Mouse (Mus musculus) macrophage (primary cell): Measurements from ENCODE around the gene Ppp1r3e. TPM values are rescaled to one million over a fixed set of nuclear protein-coding genes. Genes with fewer than 3 reads are reported as not detected.

Experiments used
- H3K27ac ChIP-seq: fragments of 350-480 bp; formaldehyde crosslinking; 2 replicates; pipeline ENCODE4 v1.9.0; 2021
- H3K36me3 ChIP-seq: fragments of 350-480 bp; formaldehyde crosslinking; 2 replicates; pipeline ENCODE4 v1.9.0; 2021; ENCODE audit errors: inconsistent target
- H3K4me3 ChIP-seq: fragments of 350-480 bp; formaldehyde crosslinking; 2 replicates; pipeline ENCODE4 v1.9.0; 2021; ENCODE audit errors: inconsistent target
- H3K79me2 ChIP-seq: fragments of 350-480 bp; formaldehyde crosslinking; 2 replicates; pipeline ENCODE4 v1.9.0; 2021; ENCODE audit errors: inconsistent target
- WGBS: methylation state at CpG from one replicate; pipeline ENCODE4 v1.1.7; 2026; ENCODE audit warnings: inconsistent platforms; ENCODE audit not compliant: missing documents; 5-methylcytosine and 5-hydroxymethylcytosine counted together
- polyA plus RNA-seq: library from polyadenylated mRNA; stranded (reverse); fragments of 250-400 nt; gene quantifications from 3 replicates; pipeline ENCODE4 v1.2.4, GENCODE M21; 2018; ENCODE audit warnings: inconsistent platforms
- total RNA-seq, 78 experiments: library from RNA; depleted of rRNA; stranded (reverse); fragments of 250-400 nt; gene quantifications; 1 replicate in 9 of 78; 2 replicates in 24 of 78; 3 replicates in 43 of 78; 4 replicates in 2 of 78; pipeline ENCODE4 v1.2.4; 2018; ENCODE audit warnings: inconsistent platforms in 56 of 78

Ppp1r3e gene
- 10 to 100 TPM in 12 of 26 experiments, 1 to 10 TPM in 14; 2.9 to 25.7 (median 7.7) TPM for total RNA-seq (2018; cell fraction: chromatin; rRNA removed)
- total RNA-seq (2018; cell fraction: cytosol; rRNA removed) = 10 to 100 TPM in 25 of 26 experiments, 1 to 10 TPM in 1; 9.6 to 26.5 (median 15.9) TPM
- 10 to 100 TPM in 19 of 26 experiments, 1 to 10 TPM in 7; 7.2 to 45.8 (median 12.8) TPM for total RNA-seq (2018; cell fraction: nucleus; rRNA removed)
- polyA plus RNA-seq = 9.4 to 27.5 TPM (median 11.3 TPM) in 3 replicates

- Histone ChIP-seq H3K4me3 (peak within 1 kb of the TSS; percentile 60), H3K27ac (no peak within 1 kb of the TSS), H3K79me2 (no peaks in the 10 kb centered on the region), H3K36me3 (no peaks in the 10 kb centered on the region)
- 1% methylated on average over 35 of the region's 61 CpGs for WGBS
Measured at GRCm38 (mm10) chr14:54877048-54877715, at the start of gene Ppp1r3e. Gene Ppp1r3e (minus strand): TSS chr14:54877550.

GRCm38 (mm10) chr14:54926401-54927158 is 49.2 kb upstream of the Ppp1r3e start:
- no peak overlapping the region for H3K27ac ChIP-seq
- H3K79me2 ChIP-seq = no peaks in the 10 kb centered on the region
- 4% methylated on average over 57 of the region's 58 CpGs for WGBS
- no peak overlapping the region for H3K4me3 ChIP-seq
- no peaks in the 10 kb centered on the region for H3K36me3 ChIP-seq

- no peak within 1 kb of the TSS for H3K4me3 ChIP-seq
- H3K27ac ChIP-seq = no peak within 1 kb of the TSS
- H3K36me3 ChIP-seq = no peaks in the 10 kb centered on the region
- no peaks in the 10 kb centered on the region for H3K79me2 ChIP-seq
- WGBS = 17% methylated on average over 51 of the region's 57 CpGs
Measured at GRCm38 (mm10) chr14:54925349-54926342, 48.3 kb upstream of the Ppp1r3e start, which contains the start of gene Efs. Gene Efs (minus strand): TSS chr14:54926126.

- Histone ChIP-seq H3K4me3 (no peak overlapping the region), H3K27ac (no peak overlapping the region), H3K79me2 (no peaks in the 10 kb centered on the region), H3K36me3 (no peaks in the 10 kb centered on the region)
- WGBS = 92% methylated on average over 5 of the region's 7 CpGs
Measured at GRCm38 (mm10) chr14:54924641-54925348, 47.4 kb upstream of the Ppp1r3e start.

GRCm38 (mm10) chr14:54920076-54920685 is 42.8 kb upstream of the Ppp1r3e start:
- H3K27ac ChIP-seq = no peak overlapping the region
- H3K4me3 ChIP-seq = no peak overlapping the region
- 95% methylated on average over 15 of the region's 16 CpGs for WGBS
- no peaks in the 10 kb centered on the region for H3K79me2 ChIP-seq
- H3K36me3 ChIP-seq = no peaks in the 10 kb centered on the region

- Histone ChIP-seq H3K79me2 (no peaks in the 10 kb centered on the region), H3K36me3 (no peaks in the 10 kb centered on the region), H3K27ac (no peak overlapping the region), H3K4me3 (peak overlapping the region; percentile 1; the same call in 1 of the 2 replicates)
- WGBS = 27% methylated on average over 10 of the region's 10 CpGs
Measured at GRCm38 (mm10) chr14:54913343-54913742, 36.0 kb upstream of the Ppp1r3e start.

GRCm38 (mm10) chr14:54912886-54913285 is 35.5 kb upstream of the Ppp1r3e start, which contains the start of gene Slc22a17:
Gene Slc22a17 (minus strand): TSS chr14:54913132.
- Histone ChIP-seq H3K27ac (no peak within 1 kb of the TSS), H3K79me2 (no peaks in the 10 kb centered on the region), H3K4me3 (peak within 1 kb of the TSS; percentile 1; the same call in 1 of the 2 replicates), H3K36me3 (no peaks in the 10 kb centered on the region)
- WGBS = under 1% methylated on average over 28 of the region's 28 CpGs

GRCm38 (mm10) chr14:54912109-54912850 is 34.9 kb upstream of the Ppp1r3e start:
- WGBS = 13% methylated on average over 55 of the region's 69 CpGs

GRCm38 (mm10) chr14:54908682-54909081 is 31.3 kb upstream of the Ppp1r3e start:
- WGBS = 77% methylated on average over 6 of the region's 7 CpGs

More at GRCm38 (mm10) chr14:54912109-54912850, 34.9 kb upstream of the Ppp1r3e start:
- Histone ChIP-seq H3K36me3 (no peaks in the 10 kb centered on the region), H3K27ac (no peak overlapping the region), H3K79me2 (no peaks in the 10 kb centered on the region), H3K4me3 (no peak overlapping the region)

GRCm38 (mm10) chr14:54903641-54904040 is 26.3 kb upstream of the Ppp1r3e start:
- no peaks in the 10 kb centered on the region for H3K79me2 ChIP-seq
- no peak overlapping the region for H3K4me3 ChIP-seq
- no peak overlapping the region for H3K27ac ChIP-seq
- H3K36me3 ChIP-seq = peaks cover 1% of the 10 kb centered on the region; the same call in 1 of the 2 replicates
- WGBS = 98% methylated on average over 4 of the region's 4 CpGs

More at GRCm38 (mm10) chr14:54908682-54909081, 31.3 kb upstream of the Ppp1r3e start:
- Histone ChIP-seq H3K4me3 (no peak overlapping the region), H3K79me2 (no peaks in the 10 kb centered on the region), H3K27ac (no peak overlapping the region), H3K36me3 (no peaks in the 10 kb centered on the region)

GRCm38 (mm10) chr14:54900383-54900782 is 23.0 kb upstream of the Ppp1r3e start:
- peaks cover 26% of the 10 kb centered on the region for H3K36me3 ChIP-seq
- 0% methylated on average over 3 of the region's 3 CpGs for WGBS

GRCm38 (mm10) chr14:54897445-54897844 is 20.1 kb upstream of the Ppp1r3e start:
- Histone ChIP-seq H3K27ac (no peak overlapping the region), H3K36me3 (peaks cover 26% of the 10 kb centered on the region), H3K79me2 (peaks cover 25% of the 10 kb centered on the region), H3K4me3 (no peak overlapping the region)
- WGBS = 94% methylated on average over 2 of the region's 2 CpGs

More at GRCm38 (mm10) chr14:54900383-54900782, 23.0 kb upstream of the Ppp1r3e start:
- Histone ChIP-seq H3K4me3 (no peak overlapping the region), H3K27ac (no peak overlapping the region), H3K79me2 (peaks cover 15% of the 10 kb centered on the region)
